15 mouse cellular contexts compared by ENCODE assay signal in the genomic region with DNA sequence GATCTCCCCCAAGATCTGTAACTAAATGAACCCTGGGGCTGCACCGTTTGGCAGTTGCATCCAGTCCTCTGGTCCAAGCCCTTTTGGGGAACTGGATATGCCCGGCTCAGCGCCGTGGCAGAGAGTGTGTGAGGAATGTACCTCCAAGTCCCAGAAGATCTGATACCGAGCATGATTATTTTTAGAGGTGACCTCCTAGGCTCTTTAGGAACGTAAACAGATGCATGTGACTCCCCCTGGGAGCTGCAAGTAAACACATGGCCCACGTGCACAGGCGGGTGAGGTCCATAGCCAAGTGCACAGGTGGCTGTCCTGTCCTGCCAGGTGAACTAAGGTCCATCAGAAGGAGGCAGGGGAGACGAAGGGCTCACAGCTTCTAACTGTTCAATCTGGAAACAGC.
DNase-seq lines count a peak whose midpoint lies in the region; ATAC-seq and TF ChIP-seq lines count a peak whose summit lies in the region.
"Had no signal": no experiment of that assay in that cellular context is flagged by ENCODE, and none has a peak within 500 bp of the region (broad histone marks: within the 10 kb centered on the region; RNA-seq: fewer than 3 reads in every experiment).

No protein-coding gene starts in this region.

- no peak overlapping the region for H3K4me2 ChIP-seq in liver, postnatal 0 days (ENCODE audit: low read depth, low read length)
- H3K4me2 ChIP-seq: forebrain, embryonic 15.5 days; heart, embryonic 13.5 days; midbrain, embryonic 12.5 days; neural tube, embryonic 13.5 days had no signal

- no peak overlapping the region for H3K9ac ChIP-seq in liver, postnatal 0 days (replicated peaks)
- H3K9ac ChIP-seq: forebrain, embryonic 15.5 days; heart, embryonic 13.5 days; midbrain, embryonic 12.5 days; neural tube, embryonic 13.5 days had no signal

- H3K9me3 ChIP-seq in liver, postnatal 0 days (ENCODE audit: low read length), result peaks cover 7% of the 10 kb centered on the region; the same call in 1 of the 2 replicates
- H3K9me3 ChIP-seq: forebrain, embryonic 15.5 days had no signal

- H3K27ac ChIP-seq in liver, postnatal 0 days (ENCODE audit: low read depth), result no peak overlapping the region
- H3K27ac ChIP-seq: forebrain, embryonic 15.5 days; heart, embryonic 13.5 days; macrophage; midbrain, embryonic 12.5 days; neural tube, embryonic 13.5 days had no signal

- WGBS in liver, postnatal 0 days (ENCODE audit: insufficient replicate concordance), result 66% methylated on average over 9 of the region's 9 CpGs

- no peak for ATAC-seq in liver, postnatal 0 days
- ATAC-seq: forebrain, embryonic 15.5 days had no signal

- H3K4me1 ChIP-seq in liver, postnatal 0 days (ENCODE audit: insufficient read depth), result no peaks in the 10 kb centered on the region
- H3K4me1 ChIP-seq: forebrain, embryonic 15.5 days; heart, embryonic 13.5 days; midbrain, embryonic 12.5 days; neural tube, embryonic 13.5 days had no signal

- H3K36me3 ChIP-seq in liver, postnatal 0 days (replicated peaks; ENCODE audit: insufficient read depth, low read length), result no peaks in the 10 kb centered on the region
- H3K36me3 ChIP-seq: forebrain, embryonic 15.5 days; heart, embryonic 13.5 days; midbrain, embryonic 12.5 days; neural tube, embryonic 13.5 days had no signal

- no peak for TF ChIP-seq CTCF in liver, postnatal 0 days (IDR thresholded peaks at IDR 0.05; ENCODE audit: low read depth)

- H3K4me3 ChIP-seq in liver, postnatal 0 days (ENCODE audit: low read depth, low read length), result no peak overlapping the region
- H3K4me3 ChIP-seq: erythroblast, embryonic 14.5 days; forebrain, embryonic 15.5 days; heart, embryonic 13.5 days; midbrain, embryonic 12.5 days; neural tube, embryonic 13.5 days had no signal

- no peak for TF ChIP-seq EP300 in liver, postnatal 0 days (IDR thresholded peaks at IDR 0.05; ENCODE audit: low read depth)

- H3K27me3 ChIP-seq in liver, postnatal 0 days (ENCODE audit: insufficient read depth, low read length), result no peaks in the 10 kb centered on the region
- H3K27me3 ChIP-seq: forebrain, embryonic 15.5 days; heart, embryonic 13.5 days; midbrain, embryonic 12.5 days; neural tube, embryonic 13.5 days had no signal

- DNase-seq in gastrocnemius, adult 18-20 months (ENCODE audit: low spot score), result peak; percentile 81
- no peak for DNase-seq in gastrocnemius, postnatal 4 days (ENCODE audit: low spot score in 2 of 2)
- peak; percentile 30 to 40 for DNase-seq in cerebellum, postnatal 14 days
- peak; percentile 14 for DNase-seq in gastrocnemius, postnatal 10 days
- peak; percentile 64 to 88 for DNase-seq in kidney, postnatal 25 days
- DNase-seq in liver, postnatal 0 days, result no peak
- no peak for DNase-seq in right cerebral cortex, postnatal 14 days
- DNase-seq: liver; lung, adult 2 months had no signal

Comparison
In these comparisons a context has a peak if more than half of its experiments do, and no peak if none do; other contexts are left out.
1. DNase-seq: peak in gastrocnemius, adult 18-20 months (single experiment), cerebellum, postnatal 14 days (2 of 2), gastrocnemius, postnatal 10 days (single experiment) and kidney, postnatal 25 days (2 of 2); none in gastrocnemius, postnatal 4 days (0 of 2), liver, postnatal 0 days (single experiment) and right cerebral cortex, postnatal 14 days (single experiment).